Mouse (Mus musculus) CH12.LX (cell line): ENCODE data around the gene Gm45717. TPM values are rescaled to one million over a fixed set of nuclear protein-coding genes. Genes with fewer than 3 reads are reported as not detected.
A peak's percentile ranks its signal among the peaks of the same experiment; 100 is the strongest.

ENCODE experiments used
- DNase-seq: peaks from one replicate; pipeline ENCODE4 v3.0.0-alpha.2; 2013; ENCODE audit errors: extremely low read depth
- H3K27ac ChIP-seq: 2 replicates; pipeline ENCODE4 v1.5.1; 2012; ENCODE audit warnings: low read depth, mild to moderate bottlenecking, control low read depth, moderate library complexity; ENCODE audit not compliant: insufficient read depth
- H3K27me3 ChIP-seq: replicated peaks from 2 replicates; pipeline ENCODE3; 2012; ENCODE audit warnings: inconsistent platforms
- H3K36me3 ChIP-seq, 2 experiments: replicated peaks in 1 of 2; 2 replicates each; pipeline versions ENCODE3 to v1.6.1; 2012; ENCODE audit warnings: inconsistent platforms in 1 of 2, low read length in 1 of 2, mild to moderate bottlenecking in 1 of 2, mixed read lengths in 1 of 2, moderate library complexity in 1 of 2; ENCODE audit not compliant: control insufficient read depth in 1 of 2, insufficient read depth in 1 of 2
- H3K4me1 ChIP-seq, 2 experiments: 2 replicates each; pipeline ENCODE4 v1.6.1; 2012; ENCODE audit warnings: inconsistent platforms in 1 of 2, moderate library complexity in 1 of 2; ENCODE audit not compliant: insufficient read depth in 2 of 2, control insufficient read depth in 1 of 2
- H3K4me2 ChIP-seq: 2 replicates; pipeline ENCODE4 v1.6.1; 2012; ENCODE audit warnings: low read depth, mild to moderate bottlenecking, control low read depth; ENCODE audit not compliant: poor library complexity, insufficient read depth, severe bottlenecking
- H3K4me3 ChIP-seq, 3 experiments: fragments of 150-350 bp in 1 of 3; sonication (generic) in 1 of 3; replicated peaks in 1 of 3; 2 replicates each; pipeline versions ENCODE3 to v1.5.1; 2011 to 2012; ENCODE audit warnings: low read depth in 2 of 3, low read length in 2 of 3, mild to moderate bottlenecking in 2 of 3, moderate library complexity in 2 of 3, control low read depth in 1 of 3, improper control_type of control experiment in 1 of 3, inconsistent platforms in 1 of 3, mixed read lengths in 1 of 3; ENCODE audit not compliant: poor library complexity in 1 of 3
- H3K79me2 ChIP-seq: replicated peaks from 2 replicates; pipeline ENCODE4 v1.6.1; 2012; ENCODE audit warnings: mild to moderate bottlenecking, moderate library complexity; ENCODE audit not compliant: control insufficient read depth, poor library complexity, insufficient read depth, severe bottlenecking; ENCODE audit errors: extremely low read depth
- H3K9ac ChIP-seq: 2 replicates; pipeline ENCODE4 v1.6.1; 2012; ENCODE audit warnings: low read depth, mild to moderate bottlenecking, control low read depth, moderate library complexity; ENCODE audit not compliant: insufficient read depth
- H3K9me3 ChIP-seq: replicated peaks from 2 replicates; pipeline ENCODE3; 2012; ENCODE audit warnings: low read length, inconsistent platforms, mixed read lengths
- CHD1 ChIP-seq: IDR thresholded peaks from 2 replicates; pipeline ENCODE4 v1.6.1; 2012; ENCODE audit warnings: low read depth, low read length, improper control_type of control experiment, inconsistent platforms
- CHD2 ChIP-seq: IDR thresholded peaks from 2 replicates; pipeline ENCODE4 v1.6.1; 2011; ENCODE audit warnings: low read length, improper control_type of control experiment
- E2F4 ChIP-seq: IDR thresholded peaks from 2 replicates; pipeline ENCODE4 v1.6.1; 2011; ENCODE audit warnings: low read depth, low read length, improper control_type of control experiment; ENCODE audit not compliant: insufficient replicate concordance
- ELF1 ChIP-seq: IDR thresholded peaks from 2 replicates; pipeline ENCODE4 v1.6.1; 2014; ENCODE audit warnings: low read depth, mild to moderate bottlenecking, inconsistent platforms, low read length, improper control_type of control experiment
- EP300 ChIP-seq: IDR thresholded peaks from 2 replicates; pipeline ENCODE4 v1.6.1; 2011; ENCODE audit warnings: low read length, improper control_type of control experiment
- GABPA ChIP-seq: IDR thresholded peaks from 2 replicates; pipeline ENCODE4 v1.6.1; 2012; ENCODE audit warnings: low read depth, low read length, improper control_type of control experiment, inconsistent platforms; ENCODE audit not compliant: insufficient replicate concordance
- HCFC1 ChIP-seq: IDR thresholded peaks from 2 replicates; pipeline ENCODE4 v1.6.1; 2012; ENCODE audit warnings: low read depth, mild to moderate bottlenecking, inconsistent platforms, low read length, improper control_type of control experiment
- IRF4 ChIP-seq: IDR thresholded peaks from 2 replicates; pipeline ENCODE4 v1.6.1; 2014; ENCODE audit warnings: low read depth, mild to moderate bottlenecking, inconsistent platforms, low read length, improper control_type of control experiment
- JUND ChIP-seq: conservative IDR thresholded peaks from 2 replicates; pipeline ENCODE4 v1.6.1; 2011; ENCODE audit warnings: low read depth, low read length, improper control_type of control experiment
- MAX ChIP-seq: IDR thresholded peaks from 2 replicates; pipeline ENCODE4 v1.6.1; 2011; ENCODE audit warnings: low read length, improper control_type of control experiment
- MEF2A ChIP-seq: IDR thresholded peaks from 2 replicates; pipeline ENCODE4 v1.6.1; 2014; ENCODE audit warnings: low read depth, mild to moderate bottlenecking, inconsistent platforms, low read length, improper control_type of control experiment, borderline replicate concordance
- MXI1 ChIP-seq: IDR thresholded peaks from 2 replicates; pipeline ENCODE4 v1.6.1; 2011; ENCODE audit warnings: mild to moderate bottlenecking, low read depth, low read length, improper control_type of control experiment
- MYC ChIP-seq: IDR thresholded peaks from 2 replicates; pipeline ENCODE4 v1.6.1; 2011; ENCODE audit warnings: low read depth, mild to moderate bottlenecking, improper control_type of control experiment, low read length
- NELFE ChIP-seq: IDR thresholded peaks from 2 replicates; pipeline ENCODE4 v1.6.1; 2011; ENCODE audit warnings: low read depth, low read length, improper control_type of control experiment
- POLR2A ChIP-seq: IDR thresholded peaks from 2 replicates; pipeline ENCODE4 v1.6.1; 2011; ENCODE audit warnings: low read depth, mild to moderate bottlenecking, improper control_type of control experiment, low read length
- RAD21 ChIP-seq: IDR thresholded peaks from 2 replicates; pipeline ENCODE4 v1.6.1; 2011; ENCODE audit warnings: low read depth, mild to moderate bottlenecking, low read length, improper control_type of control experiment, moderate library complexity
- SIN3A ChIP-seq: IDR thresholded peaks from 2 replicates; pipeline ENCODE4 v1.6.1; 2012; ENCODE audit warnings: low read length, improper control_type of control experiment, inconsistent platforms
- SMC3 ChIP-seq: IDR thresholded peaks from 2 replicates; pipeline ENCODE4 v1.6.1; 2011; ENCODE audit warnings: low read depth, low read length, improper control_type of control experiment
- TBP ChIP-seq: conservative IDR thresholded peaks from 2 replicates; pipeline ENCODE4 v1.6.1; 2011; ENCODE audit warnings: low read depth, low read length, improper control_type of control experiment
- TCF12 ChIP-seq: IDR thresholded peaks from 2 replicates; pipeline ENCODE4 v1.6.1; 2014; ENCODE audit warnings: low read depth, mild to moderate bottlenecking, inconsistent platforms, low read length, improper control_type of control experiment
- UBTF ChIP-seq: IDR thresholded peaks from 2 replicates; pipeline ENCODE4 v1.6.1; 2012; ENCODE audit warnings: low read depth, mild to moderate bottlenecking, inconsistent platforms, low read length, improper control_type of control experiment, moderate library complexity
- ZMIZ1 ChIP-seq: IDR thresholded peaks from 2 replicates; pipeline ENCODE4 v1.6.1; 2012; ENCODE audit warnings: low read depth, mild to moderate bottlenecking, inconsistent platforms, low read length, improper control_type of control experiment
- dilution Hi-C: fragments of 300-500 bp; cut with MboI; formaldehyde crosslinking; loops from 2 replicates; pipeline ENCODE4 v1.14.3; 2020; ENCODE audit warnings: low sequenced_read_pairs; ENCODE audit not compliant: extremely low pct_unique_long_range_greater_than_20kb, extremely low pct_ligation_motif_present
- in situ Hi-C: fragments of 300-500 bp; cut with MboI; formaldehyde crosslinking; loops from 3 replicates; pipeline ENCODE4 v1.14.3; 2019; ENCODE audit warnings: low sequenced_read_pairs, low pct_ligation_motif_present, low pct_unique_long_range_greater_than_20kb, mixed read lengths
- polyA plus RNA-seq: library from polyadenylated mRNA; unstranded; fragments of >175 nt; gene quantifications from 2 replicates; pipeline ENCODE4 v1.2.1, GENCODE M21; 2012; ENCODE audit warnings: low read depth; ENCODE audit not compliant: insufficient read length
- total RNA-seq, 2 experiments: library from RNA; depleted of rRNA; stranded (reverse); fragments of 300-350 nt in 1 of 2; fragments of >200 nt in 1 of 2; gene quantifications; 2 replicates each; pipeline ENCODE4 v1.2.3; 2012 to 2014

Gm45717 gene
- total RNA-seq (2012; rRNA removed) = not detected in 2 replicates
- not detected in 2 replicates for total RNA-seq (2014; rRNA removed)
- polyA plus RNA-seq = not detected in 2 replicates

GRCm38 (mm10) chr7:140955758-140956555 lies at the start of gene Gm45717, which contains the start of gene Ifitm2:
Gene Gm45717, minus strand, starts transcription at chr7:140955937.
Gene Ifitm2, minus strand, starts transcription at chr7:140955987.
- dilution Hi-C loops = no loop called here
- Histone ChIP-seq H3K9ac (peak within 1 kb of the TSS; percentile 36), H3K4me1 (peaks cover 3 to 47% of the 10 kb centered on the region in 2 experiments), H3K79me2 (peaks cover 5% of the 10 kb centered on the region; the same call in 1 of the 2 replicates), H3K27ac (peak within 1 kb of the TSS; percentile 78), H3K36me3 (peaks cover 0 to 28% of the 10 kb centered on the region in 2 experiments), H3K27me3 (no peaks in the 10 kb centered on the region), H3K4me3 (peak within 1 kb of the TSS; percentile 66 to 78 (median 69)), H3K9me3 (no peaks in the 10 kb centered on the region), H3K4me2 (peak within 1 kb of the TSS; percentile 48)
- in situ Hi-C loops = loop anchor here (5.0 kb wide), 2 partner anchors 56 to 96 kb away; partner anchors contain the start of gene Ifitm3
- DNase-seq = peak; percentile 86
- no peak for TF ChIP-seq JUND
- no peak for TF ChIP-seq RAD21
- no peak; the same call in 1 of the 2 replicates for TF ChIP-seq MXI1
- TF ChIP-seq E2F4 = no peak
- TF ChIP-seq SIN3A = 0 out of 2 replicates have a peak, but pooled peaks have one; percentile 16
- TF ChIP-seq POLR2A = peak; percentile 70
- 0 out of 2 replicates have a peak, but pooled peaks have one; percentile 9 for TF ChIP-seq ELF1
- no peak for TF ChIP-seq SMC3
- TF ChIP-seq TBP = peak; percentile 39; the same call in 1 of the 2 replicates
- TF ChIP-seq MYC = 0 out of 2 replicates have a peak, but pooled peaks have one; percentile 39
- TF ChIP-seq TCF12 = 0 out of 2 replicates have a peak, but pooled peaks have one; percentile 15
- TF ChIP-seq CHD1 = 0 out of 2 replicates have a peak, but pooled peaks have one; percentile 10
- TF ChIP-seq NELFE = no peak
- TF ChIP-seq EP300 = no peak
- TF ChIP-seq HCFC1 = 0 out of 2 replicates have a peak, but pooled peaks have one; percentile 13
- no peak for TF ChIP-seq IRF4
- TF ChIP-seq CHD2 = no peak

GRCm38 (mm10) chr7:141003248-141004010 lies 47.7 kb upstream of the Gm45717 start:
- Histone ChIP-seq H3K4me2 (no peak overlapping the region), H3K27me3 (peaks cover 10% of the 10 kb centered on the region), H3K27ac (no peak overlapping the region), H3K36me3 (no peaks in the 10 kb centered on the region), H3K9ac (no peak overlapping the region), H3K4me3 (no peak overlapping the region), H3K79me2 (no peaks in the 10 kb centered on the region), H3K4me1 (peaks cover 14 to 27% of the 10 kb centered on the region in 2 experiments)
- dilution Hi-C loops = no loop called here
- DNase-seq = no peak
- TF ChIP-seq ZMIZ1 (no peak), MXI1 (no peak), MEF2A (no peak), TCF12 (no peak), MAX (no peak), CHD2 (no peak), UBTF (no peak), SMC3 (no peak), GABPA (no peak)
- TF ChIP-seq, all 38 proteins: peak for 0
- peaks cover 2% of the 10 kb centered on the region for H3K9me3 ChIP-seq
- in situ Hi-C loops = no loop called here
